Mouse (Mus musculus) heart, postnatal 14 days (tissue): ENCODE results near the gene Slc39a13. TPM values are rescaled to one million over a fixed set of nuclear protein-coding genes. Genes with fewer than 3 reads are reported as not detected.
"Not testable (repeated sequence)": the region's sequence is repeated elsewhere in the genome, so short reads cannot be mapped to it uniquely, and the experiment has no call there.

Source experiments
- DNase-seq, 2 experiments: peaks; one replicate each; pipeline ENCODE4 v3.0.0; 2021 to 2022
- intact Hi-C: fragments of 180-260 bp; cut with DNase I; formaldehyde crosslinking; loops from one replicate; pipeline ENCODE4 v1.15.1; 2025
- long read RNA-seq, 2 experiments: library from polyadenylated mRNA; stranded (forward); transcript quantifications; one replicate each; pipeline ENCODE4 v2.0.0; 2021
- total RNA-seq, 2 experiments: library from RNA; stranded (reverse); gene quantifications; 2 replicates each; pipeline ENCODE4 v1.2.3; 2021

Slc39a13 gene
- total RNA-seq: 10 to 100 TPM; 24.7 to 25.5 TPM
- long read RNA-seq, experiment 1, transcript Slc39a13-203 (10 exons, 1,291 nt): minor isoform, 18 of 71 reads
- long read RNA-seq, experiment 1, transcript Slc39a13-201 (10 exons, 2,469 nt): major isoform, 34 of 71 reads
- long read RNA-seq, experiment 1, partial matches to known transcripts: 5 of 71 reads
- long read RNA-seq, experiment 1, other reads (novel, unspliced or antisense): 13 of 71 reads
- long read RNA-seq, experiment 2, transcript Slc39a13-201 (10 exons, 2,469 nt): major isoform, 38 of 69 reads
- long read RNA-seq, experiment 2, transcript Slc39a13-203 (10 exons, 1,291 nt): minor isoform, 14 of 69 reads
- long read RNA-seq, experiment 2, partial matches to known transcripts: 1 of 69 reads
- long read RNA-seq, experiment 2, other reads (novel, unspliced or antisense): 16 of 69 reads

DNA sequence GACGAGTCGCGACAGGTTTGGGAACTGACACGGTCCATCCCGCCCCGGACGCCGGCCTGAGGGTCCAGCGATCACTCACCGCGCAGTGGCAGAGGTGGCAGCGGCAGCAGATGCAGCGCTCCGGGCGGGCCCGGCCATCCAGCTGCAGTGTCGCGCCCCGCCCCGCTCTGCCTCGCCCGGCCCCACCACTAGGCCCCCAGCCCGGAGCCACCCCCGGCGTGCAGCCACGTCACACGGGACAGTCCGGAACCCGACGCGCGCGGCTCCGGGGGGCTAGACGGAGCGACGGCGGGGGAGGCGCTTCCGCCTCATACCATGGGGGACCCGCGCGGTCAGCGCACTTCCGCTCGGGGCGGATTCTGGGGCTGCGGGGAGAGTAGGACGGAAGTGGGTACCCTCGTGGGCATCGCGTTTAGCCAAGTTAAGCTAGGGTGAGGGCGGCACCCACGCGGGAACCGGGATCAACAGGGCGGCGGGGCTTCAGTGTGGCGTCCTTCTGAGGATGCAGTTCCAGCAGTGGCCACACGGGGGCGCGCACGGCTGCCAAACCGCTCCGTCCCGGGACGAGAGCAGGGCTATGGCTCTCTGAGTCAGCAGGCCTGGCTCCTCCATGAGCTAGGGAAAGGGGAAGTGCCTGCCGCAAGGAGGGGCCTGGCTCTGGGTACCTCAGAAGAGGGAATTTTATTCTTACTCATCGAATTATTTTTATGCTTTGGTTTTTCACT is at the start of gene Slc39a13:
TSS of gene Slc39a13 (minus strand) at position 342 of the 725 bp plus-strand sequence.
- DNase-seq: peak; percentile 96 to 97

DNA sequence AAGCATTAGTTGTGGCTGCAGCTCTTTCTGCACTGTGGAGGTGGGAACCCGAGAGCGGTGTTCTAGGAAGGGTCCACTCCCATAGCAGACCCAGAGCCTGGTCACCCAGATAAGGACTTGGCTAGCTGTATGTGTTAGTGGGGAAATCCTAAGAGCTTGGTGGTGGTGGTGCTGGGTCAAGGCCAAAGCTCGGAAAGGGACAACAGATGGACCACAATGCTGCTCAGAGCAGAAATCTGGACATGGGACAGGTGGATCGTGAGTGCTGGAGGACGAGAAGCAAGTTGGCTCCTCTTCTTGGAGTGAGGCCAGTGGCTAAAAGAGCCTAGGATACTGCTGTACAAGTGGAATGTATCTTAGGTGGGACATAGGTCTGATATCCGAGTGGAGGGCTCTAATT is 49.3 kb upstream of the Slc39a13 start:
- intact Hi-C loops: loop anchor here (5.0 to 10.0 kb wide), 4 partner anchors 118 to 358 kb away; partner anchors contain the start of genes Arfgap2 and Ddb2
- DNase-seq: peak in 1 of 2 experiments; percentile 54

More for the DNA sequence above, at the start of gene Slc39a13:
- intact Hi-C loops: loop anchor here (1.0 to 5.0 kb wide), 2 partner anchors 31 to 122 kb away; no protein-coding TSS in a partner anchor

DNA sequence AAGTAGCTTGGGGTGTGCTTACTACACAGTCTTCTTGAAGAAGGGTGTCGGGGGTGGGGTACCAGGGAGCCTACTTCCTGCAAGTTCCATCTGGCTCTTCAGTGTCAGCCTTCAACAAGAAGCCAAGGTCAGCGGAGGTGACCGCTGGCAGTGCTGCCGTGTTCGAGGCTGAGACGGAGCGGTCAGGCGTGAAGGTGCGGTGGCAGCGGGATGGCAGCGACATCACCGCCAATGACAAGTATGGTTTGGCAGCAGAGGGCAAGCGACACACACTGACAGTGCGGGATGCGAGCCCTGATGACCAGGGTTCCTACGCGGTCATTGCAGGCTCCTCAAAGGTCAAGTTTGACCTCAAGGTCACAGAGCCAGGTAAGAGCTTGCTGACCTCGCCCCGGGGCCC is 48.8 kb upstream of the Slc39a13 start:
- no peak for DNase-seq

DNA sequence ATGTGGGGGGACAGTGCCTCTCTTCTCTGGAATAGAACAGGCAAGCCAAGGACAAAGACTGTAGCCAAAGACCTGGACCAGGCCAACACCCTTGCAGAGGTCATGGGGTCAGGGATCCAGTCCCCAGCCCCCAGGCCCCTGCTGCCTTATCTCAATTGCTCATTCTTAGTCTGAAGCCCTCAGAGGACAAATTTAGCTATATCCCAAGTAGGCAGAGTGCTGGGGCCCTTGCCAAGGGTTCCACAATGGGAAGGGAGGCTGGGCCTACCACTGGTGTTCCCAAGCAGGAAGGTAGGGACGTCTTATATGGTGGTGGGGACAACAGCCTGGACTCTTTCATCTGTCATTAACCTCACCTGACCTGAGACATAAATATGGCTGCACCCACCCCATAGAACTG is 48.4 kb upstream of the Slc39a13 start:
- intact Hi-C loops: loop anchor here (5.0 to 10.0 kb wide), 4 partner anchors 119 to 359 kb away; partner anchors contain the start of genes Arfgap2 and Ddb2
- DNase-seq: peak; percentile 63 to 80

More for the DNA sequence above, 48.8 kb upstream of the Slc39a13 start:
- intact Hi-C loops: loop anchor here (5.0 to 10.0 kb wide), 4 partner anchors 118 to 358 kb away; partner anchors contain the start of genes Arfgap2 and Ddb2

DNA sequence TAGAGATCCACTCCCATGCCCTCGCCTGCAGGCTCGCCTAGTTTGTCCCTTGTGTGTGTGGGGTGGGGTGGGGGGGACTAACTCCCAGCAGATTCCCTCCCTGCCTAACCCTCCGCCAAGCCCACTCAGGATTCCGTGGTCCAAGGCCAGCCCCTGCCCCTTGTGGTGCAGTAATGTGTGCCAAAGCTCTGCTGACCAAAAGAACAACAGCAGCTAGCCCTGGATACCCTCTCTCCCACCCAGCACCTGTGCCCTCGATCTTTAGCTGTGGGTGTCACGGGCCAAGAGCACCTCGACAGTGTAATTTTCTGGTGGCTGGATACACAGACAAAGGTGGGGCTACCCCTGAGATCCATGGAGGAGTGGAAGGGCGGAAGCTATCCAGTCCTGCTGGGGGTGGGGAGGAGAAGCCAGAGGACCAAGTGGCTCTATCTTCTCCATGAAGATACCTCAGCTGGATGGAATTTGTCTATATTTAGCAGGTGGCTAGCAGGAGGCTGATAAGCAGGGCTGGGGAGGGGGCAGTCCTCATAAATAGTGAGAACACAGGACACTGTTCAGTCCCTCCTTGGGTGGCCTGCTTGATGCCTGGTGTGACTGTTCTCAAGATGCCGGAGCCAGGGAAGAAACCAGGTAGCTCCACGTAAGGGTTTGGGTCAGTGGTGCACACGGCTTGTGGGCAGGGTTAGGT is 47.5 kb upstream of the Slc39a13 start, which contains the start of gene Mybpc3:
TSS of gene Mybpc3 (plus strand) at position 560 of the 691 bp plus-strand sequence.
- intact Hi-C loops: loop anchor here (5.0 to 10.0 kb wide), 4 partner anchors 120 to 360 kb away; partner anchors contain the start of genes Arfgap2 and Ddb2
- peak in 1 of 2 experiments; percentile 52 for DNase-seq

DNA sequence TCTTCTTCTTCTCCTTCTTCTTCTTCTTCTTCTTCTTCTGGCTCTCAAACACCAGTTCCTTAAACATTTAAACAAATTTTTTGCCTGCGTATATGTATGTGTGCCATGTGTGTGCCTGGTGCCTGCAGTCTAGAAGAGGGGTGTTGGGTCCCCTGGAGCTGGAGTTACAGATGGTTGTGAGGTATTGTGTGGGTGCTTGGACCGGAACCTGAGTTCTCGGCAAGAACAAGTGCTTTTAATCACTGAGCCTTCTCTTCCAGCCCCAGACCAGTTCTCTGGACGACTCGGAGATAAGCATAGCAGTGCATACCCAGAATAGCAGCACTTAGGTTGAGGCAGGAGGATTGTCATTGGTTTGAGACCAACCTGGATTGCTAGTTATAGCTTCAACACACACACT is 46.6 kb upstream of the Slc39a13 start:
- no peak for DNase-seq
- intact Hi-C loops: loop anchor here (5.0 to 10.0 kb wide), 4 partner anchors 120 to 360 kb away; partner anchors contain the start of genes Arfgap2 and Ddb2

DNA sequence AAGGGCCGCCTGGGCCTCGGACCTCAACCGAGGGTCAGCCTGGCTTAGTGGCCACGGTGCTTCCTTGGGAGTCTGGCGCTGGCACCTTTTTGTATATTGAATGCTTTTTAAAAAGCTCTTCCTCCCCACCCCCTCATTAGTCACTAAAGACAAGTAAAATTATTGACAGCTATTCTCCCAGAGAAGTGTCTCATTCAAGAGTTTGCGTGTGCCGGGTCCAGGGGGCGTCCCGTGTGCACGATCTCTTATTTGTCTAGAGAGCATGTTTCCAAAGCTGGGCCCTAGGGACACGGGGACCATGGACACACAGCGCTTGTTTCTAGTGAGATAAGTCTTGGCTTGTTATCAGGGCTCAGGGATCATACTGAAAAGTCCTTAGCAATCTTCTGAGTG is 45.4 kb upstream of the Slc39a13 start:
- no peak for DNase-seq
- intact Hi-C loops: loop anchor here (1.0 to 10.0 kb wide), 5 partner anchors 79 to 362 kb away; partner anchors contain the start of genes Arfgap2 and Ddb2

DNA sequence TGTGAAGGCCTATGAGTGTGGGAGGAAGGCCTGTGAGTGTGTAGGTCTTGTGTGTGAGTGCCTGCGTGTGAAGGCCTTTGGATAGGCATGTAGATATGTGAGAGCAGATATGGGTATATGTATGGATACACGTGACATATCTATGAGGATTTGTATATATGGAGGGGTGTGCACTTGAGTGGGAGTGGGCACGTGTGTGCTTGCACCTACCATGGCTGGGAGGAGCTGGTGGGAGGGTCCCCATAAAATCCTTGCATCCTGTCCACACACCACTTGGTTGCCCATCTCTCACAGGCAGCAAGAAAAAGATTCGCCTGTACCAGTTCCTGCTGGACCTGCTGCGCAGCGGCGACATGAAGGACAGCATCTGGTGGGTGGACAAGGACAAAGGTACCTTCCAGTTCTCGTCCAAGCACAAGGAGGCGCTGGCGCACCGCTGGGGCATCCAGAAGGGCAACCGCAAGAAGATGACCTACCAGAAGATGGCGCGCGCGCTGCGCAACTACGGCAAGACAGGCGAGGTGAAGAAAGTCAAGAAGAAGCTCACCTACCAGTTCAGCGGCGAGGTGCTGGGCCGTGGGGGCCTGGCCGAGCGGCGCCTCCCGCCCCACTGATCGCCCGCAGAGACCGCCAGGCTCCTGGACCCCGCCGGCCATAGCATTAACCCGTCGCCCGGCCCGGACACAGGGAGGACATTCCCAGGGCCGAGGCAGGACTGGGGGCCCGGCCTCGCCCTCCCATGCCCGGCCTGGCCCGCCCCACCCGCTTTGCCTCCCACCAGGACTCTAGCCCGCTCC is 44.8 kb upstream of the Slc39a13 start:
- peak; percentile 98 to 99 for DNase-seq
- intact Hi-C loops: loop anchor here (1.0 to 10.0 kb wide), 5 partner anchors 79 to 362 kb away; partner anchors contain the start of genes Arfgap2 and Ddb2

DNA sequence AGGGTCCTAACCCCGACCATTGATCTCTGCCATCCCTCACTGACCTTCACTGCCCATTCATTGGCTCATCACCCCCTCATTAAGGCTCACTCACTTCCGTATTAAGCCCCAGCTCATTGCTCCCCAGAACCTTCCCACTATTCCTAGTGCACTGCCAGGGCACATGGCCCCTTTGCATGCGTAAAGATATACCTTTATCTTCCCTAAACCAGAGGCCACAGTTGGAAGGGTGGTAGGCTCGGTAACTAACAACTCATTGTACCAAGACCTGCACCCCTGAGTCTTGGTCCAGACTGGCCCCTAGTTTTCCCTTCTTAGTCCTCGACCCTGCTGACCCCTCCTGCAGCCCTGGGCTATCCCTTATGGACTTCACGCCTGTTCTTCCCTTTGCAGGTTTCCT is 43.6 kb upstream of the Slc39a13 start:
- intact Hi-C loops: loop anchor here (10.0 kb wide), 1 partner anchor 151 kb away; the partner anchor contains the start of gene Arfgap2
- DNase-seq: no peak

DNA sequence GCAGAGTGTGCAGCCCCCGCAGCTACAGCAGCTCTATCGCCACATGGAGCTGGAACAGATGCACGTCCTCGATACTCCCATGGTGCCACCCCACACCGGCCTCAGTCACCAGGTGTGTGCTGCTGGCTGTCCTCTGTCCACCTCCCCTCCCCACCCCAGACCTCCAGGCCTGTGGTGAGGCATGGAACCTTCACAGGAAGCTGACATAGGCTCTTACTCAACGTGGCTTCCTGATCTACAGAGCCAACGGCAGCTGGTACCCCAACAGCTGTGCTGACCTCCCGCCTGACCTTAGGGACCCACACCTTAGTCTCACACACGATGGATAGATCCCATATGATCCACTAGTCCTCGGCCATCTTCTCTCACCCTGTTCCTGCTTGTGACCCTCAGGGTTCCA is 43.1 kb upstream of the Slc39a13 start:
- intact Hi-C loops: loop anchor here (10.0 kb wide), 1 partner anchor 151 kb away; the partner anchor contains the start of gene Arfgap2
- no peak for DNase-seq

DNA sequence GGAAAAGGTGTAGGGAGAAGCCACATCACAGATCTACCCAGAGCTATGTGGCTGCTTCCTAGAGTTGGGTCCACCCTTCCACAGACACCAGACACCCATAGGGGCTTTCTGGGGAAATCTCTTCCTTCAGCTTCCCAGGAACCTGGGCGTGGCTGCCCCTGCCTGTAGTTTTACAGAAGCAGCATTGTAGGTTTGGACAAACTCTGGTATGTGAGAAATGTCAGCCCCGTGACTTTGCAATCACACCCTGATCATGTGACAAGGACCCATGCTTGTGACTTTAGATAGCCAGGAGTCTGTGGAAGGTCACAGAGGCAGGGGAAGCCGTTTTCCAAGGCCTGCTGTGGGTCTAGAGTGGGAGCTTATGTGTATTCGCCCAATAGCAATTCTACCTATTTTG is 42.3 kb upstream of the Slc39a13 start:
- intact Hi-C loops: loop anchor here (10.0 kb wide), 1 partner anchor 152 kb away; the partner anchor contains the start of gene Arfgap2
- DNase-seq: no peak

DNA sequence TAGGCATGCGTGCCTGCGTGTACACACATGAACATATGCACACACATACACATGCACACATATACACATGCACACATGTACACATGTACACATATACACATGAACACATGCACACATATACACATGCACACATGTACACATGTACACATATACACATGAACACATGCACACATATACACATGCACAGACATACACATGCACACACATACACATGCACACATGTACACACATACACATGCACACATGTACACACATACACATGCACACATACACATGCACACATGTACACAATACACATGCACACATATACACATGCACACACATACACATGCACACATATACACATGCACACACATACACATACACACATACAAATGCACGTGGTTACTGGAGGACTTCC is 41.6 kb upstream of the Slc39a13 start:
- intact Hi-C loops: loop anchor here (10.0 kb wide), 1 partner anchor 153 kb away; the partner anchor contains the start of gene Arfgap2
- not testable (repeated sequence) for DNase-seq

DNA sequence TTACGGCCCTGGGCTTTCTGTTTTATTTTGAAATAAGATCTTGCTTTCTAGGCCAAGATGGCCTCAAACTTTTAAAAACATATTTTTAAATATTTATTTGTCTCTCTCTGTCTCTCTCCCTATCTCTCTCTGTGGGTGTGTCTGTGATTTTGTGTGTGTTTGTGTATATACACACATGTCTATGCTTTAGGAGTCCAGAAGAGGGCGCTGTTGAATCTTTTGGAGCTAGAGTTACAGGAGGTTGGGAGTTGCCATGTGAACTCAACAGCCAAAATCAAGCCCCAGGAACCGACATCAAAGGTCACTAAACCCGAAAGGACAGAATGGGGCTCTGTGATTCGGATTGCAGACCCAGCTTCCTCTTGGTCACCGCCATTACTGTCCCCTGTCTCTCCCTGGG is 40.2 kb upstream of the Slc39a13 start:
- intact Hi-C loops: loop anchor here (10.0 kb wide), 1 partner anchor 154 kb away; the partner anchor contains the start of gene Arfgap2
- no peak for DNase-seq

DNA sequence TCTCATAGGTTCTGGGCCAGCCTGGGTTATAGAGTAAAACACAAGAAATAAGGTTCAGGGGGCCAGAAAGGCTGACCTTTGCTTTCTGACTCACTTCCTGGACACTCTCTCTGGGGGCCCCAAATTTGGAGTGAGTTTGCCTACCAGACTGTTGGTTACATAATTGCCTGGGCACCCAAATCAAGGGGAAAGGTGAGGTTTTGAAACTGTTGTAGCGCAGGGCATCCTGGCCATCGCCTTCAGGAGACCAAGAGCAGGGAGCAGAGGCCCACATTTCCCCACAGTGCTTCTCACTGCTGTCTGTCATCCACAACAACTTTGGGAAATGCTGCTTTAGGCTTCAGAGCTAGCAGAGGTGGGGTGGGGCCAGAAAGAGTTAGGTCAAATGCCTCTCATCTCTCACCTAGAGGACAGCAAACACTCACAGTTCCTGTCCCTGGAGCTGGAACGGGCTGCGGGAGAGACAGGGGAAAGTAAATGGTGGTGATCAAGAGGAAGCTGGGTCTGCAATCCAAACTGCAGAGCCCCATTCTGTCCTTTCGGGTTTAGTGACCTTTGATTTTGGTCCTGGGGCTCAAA is 39.7 kb upstream of the Slc39a13 start:
- intact Hi-C loops: loop anchor here (10.0 kb wide), 1 partner anchor 155 kb away; the partner anchor contains the start of gene Arfgap2

DNA sequence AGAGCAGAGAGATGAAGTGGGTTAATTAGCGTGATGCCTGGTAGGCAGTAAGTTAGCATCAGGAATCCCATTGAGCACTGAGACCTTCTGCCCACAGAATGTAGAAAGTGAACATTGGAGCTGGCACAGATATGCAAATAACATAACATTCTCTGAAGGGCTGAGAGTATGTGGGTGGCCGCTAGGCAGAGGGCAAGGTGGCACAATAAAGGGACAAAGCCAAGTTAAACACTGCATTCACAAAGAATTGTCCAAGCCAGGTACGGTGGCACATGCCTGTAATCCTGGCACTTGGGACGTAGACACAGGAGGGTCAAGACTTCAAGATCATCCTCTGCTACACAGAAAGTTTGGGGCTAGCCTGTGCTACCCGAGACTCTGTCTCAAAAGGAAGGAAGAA is 39.0 kb upstream of the Slc39a13 start:
- no peak for DNase-seq
- intact Hi-C loops: no loop called here

More for the DNA sequence above, 39.7 kb upstream of the Slc39a13 start:
- DNase-seq: no peak

DNA sequence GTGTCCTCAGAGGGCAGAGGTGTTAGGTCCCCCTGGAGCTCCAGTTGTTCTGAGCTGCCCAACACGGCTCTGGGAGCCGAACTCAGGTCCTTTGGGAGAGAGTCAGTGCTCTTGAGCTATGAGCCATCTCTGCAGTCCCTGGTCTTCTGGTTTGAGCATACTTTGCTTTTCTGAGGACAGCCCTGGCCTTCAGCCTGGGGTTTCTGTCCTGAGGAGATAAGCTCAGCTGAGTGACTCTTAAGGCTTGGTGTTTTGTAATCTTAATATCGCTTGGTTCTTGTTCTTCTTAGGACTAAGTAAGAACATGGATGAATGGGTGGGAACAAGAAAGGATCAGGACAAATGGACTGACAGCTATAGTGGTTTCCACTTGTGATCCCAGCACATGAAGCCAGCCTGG is 37.9 kb upstream of the Slc39a13 start:
- intact Hi-C loops: no loop called here
- no peak for DNase-seq

DNA sequence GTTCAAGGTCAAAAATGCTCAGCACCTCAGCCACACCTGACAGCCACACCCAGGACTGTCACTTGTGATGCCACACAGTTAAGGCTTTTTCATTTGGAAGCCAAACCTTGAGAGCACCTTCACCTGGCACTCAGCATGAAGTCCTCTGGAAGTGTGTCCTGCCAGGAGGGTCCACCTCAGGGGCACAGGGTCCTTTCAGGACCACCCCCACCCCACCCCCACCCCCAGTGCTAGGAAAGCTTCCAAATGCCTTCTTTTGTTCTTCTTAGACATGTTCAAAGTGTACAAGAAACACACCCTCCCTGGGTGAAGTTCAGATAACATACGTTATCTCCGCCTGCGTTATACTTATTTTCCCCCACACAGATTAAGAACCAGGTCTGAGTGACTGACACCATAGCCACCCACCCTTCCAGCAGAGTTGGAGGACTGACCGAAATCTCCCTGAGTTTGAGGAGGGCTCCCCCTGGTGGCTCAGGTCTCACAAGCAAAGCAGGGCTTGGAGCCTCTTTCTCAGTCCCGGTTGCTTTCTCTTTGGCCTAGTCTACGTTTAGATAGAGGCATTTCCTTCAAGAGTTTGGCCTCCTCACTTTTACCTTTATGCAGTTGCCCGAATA is 31.0 kb upstream of the Slc39a13 start:
- intact Hi-C loops: loop anchor here (1.0 to 2.0 kb wide), 2 partner anchors 31 to 234 kb away; partner anchors contain the start of gene Slc39a13
- DNase-seq: peak; percentile 92 to 96

DNA sequence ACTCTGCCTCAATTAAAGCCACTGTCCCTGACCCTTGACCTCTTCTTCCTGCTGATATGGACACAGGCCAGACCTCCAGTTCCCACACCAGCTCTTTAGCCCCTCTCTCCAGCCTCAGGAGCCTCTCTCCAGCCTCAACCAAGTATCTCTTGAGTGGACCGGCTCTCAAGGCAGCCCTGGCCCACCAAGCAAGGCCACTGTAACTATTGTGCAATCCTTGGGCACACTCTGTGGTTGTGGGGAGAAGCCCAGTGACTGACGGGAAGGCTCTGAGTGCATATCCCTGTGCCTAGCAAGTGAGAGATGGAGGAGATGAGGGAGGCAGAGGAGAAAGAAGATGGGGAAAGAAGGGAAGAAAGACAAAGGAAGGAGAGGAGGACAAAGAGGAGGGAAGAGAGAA is 27.9 kb upstream of the Slc39a13 start:
- intact Hi-C loops: no loop called here
- DNase-seq: no peak
